Mouse (Mus musculus) retina, adult 2 months (tissue): ENCODE data around the gene Olfr1263.

Experiments
- DNase-seq: peaks from one replicate; pipeline ENCODE4 v3.0.0-alpha.2; 2012; ENCODE audit warnings: low read depth, low spot score

Olfr1263 gene

DNA sequence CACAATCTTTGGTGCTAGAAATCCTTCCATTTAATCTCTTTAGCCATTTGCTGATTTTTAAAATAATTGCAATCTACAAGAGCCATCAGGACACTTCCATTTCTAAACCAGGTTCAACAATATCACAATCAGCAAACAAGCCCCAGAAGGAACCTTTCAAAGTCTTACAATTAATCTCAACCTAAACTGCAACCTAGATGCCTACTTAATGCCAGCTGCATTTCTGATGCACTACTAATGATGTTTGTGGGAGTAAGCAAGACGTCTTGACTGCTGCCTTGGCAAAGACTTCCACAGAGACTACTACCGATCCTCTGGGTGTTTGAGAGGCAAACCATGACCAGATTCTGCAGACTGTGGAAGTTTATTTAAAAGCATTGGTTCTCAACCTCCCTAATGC is at the start of gene Olfr1263:
TSS of gene Olfr1263 (plus strand) at position 301 of the 400 bp plus-strand sequence.
- DNase-seq, result no peak

DNA sequence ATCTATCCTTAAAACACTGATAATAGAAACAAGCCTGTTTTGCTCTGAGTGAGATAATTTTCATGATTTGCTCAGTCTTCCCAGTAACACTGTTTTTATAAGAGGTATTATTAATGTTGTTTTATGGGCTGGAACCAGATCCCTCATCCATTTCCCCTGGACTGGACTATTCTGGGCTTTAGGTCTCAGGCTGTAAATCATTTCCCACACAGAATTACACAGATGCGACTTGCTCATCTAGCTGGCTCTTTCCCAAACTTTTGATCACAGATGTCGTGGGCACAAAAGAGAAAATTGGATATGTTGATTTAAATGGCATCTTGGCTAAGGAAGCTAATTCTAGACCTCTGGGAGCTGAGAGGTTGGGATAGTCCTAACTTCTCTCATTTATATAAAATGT is 37.7 kb upstream of the Olfr1263 start, which contains the start of gene Olfr1260:
TSS of gene Olfr1260 (plus strand) at position 157 of the 400 bp plus-strand sequence.
- DNase-seq, result no peak

DNA sequence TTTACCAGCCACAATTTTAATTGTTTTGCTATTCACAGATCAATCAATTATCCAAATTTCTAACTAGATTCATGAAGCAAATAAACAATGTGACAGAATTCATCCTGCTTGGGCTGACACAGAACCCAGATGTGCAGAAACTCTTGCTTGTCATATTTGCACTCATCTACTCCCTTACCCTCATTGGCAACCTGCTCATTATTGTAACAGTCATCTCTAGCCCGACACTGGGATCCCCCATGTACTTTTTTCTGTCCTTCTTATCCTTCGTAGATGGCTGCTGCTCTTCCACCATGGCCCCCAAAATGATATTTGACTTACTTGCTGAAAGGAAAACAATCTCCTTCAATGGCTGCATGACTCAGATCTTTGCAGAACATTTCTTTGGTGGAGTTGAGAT is 34.2 kb upstream of the Olfr1263 start:
- no peak for DNase-seq

DNA sequence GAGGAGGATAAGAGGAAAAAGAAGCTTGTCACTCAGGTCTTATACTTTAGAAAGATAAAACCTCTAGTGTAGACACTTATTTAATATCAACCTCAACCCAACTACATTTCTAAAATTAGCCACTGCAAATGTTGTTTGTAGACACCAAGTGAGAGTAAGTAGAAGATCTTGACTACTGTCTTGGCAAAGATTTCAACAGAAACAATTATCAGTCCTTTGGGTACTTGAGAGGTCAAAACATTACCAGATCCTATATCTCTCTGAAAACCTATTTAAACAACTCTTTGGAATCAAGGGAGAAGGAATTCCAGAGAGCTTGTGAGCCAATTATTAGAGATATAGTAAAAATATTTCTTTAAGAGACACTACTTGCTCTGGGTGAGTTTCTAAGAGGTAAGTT is 21.0 kb upstream of the Olfr1263 start, which contains the start of gene Olfr1261:
TSS of gene Olfr1261 (plus strand) at position 301 of the 400 bp plus-strand sequence.
- DNase-seq, result no peak

DNA sequence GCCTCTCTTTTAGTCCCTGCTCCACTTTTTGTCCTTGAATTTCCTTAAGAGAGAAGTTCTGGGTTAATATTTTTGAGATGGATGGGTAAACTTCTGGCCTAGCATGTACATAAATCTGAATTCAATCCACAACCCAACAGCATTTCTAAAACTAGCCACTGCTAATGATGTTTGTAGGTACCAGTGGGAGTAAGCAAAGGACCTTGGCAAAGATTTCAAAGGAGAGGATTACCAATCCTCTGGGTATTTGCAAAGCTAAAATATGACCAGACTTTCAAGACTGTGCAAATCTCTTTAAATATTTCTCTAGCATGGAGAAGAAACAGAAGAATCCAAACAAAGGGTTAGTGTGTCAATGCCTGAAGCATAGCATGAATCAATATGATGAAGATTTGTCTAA is 12.1 kb upstream of the Olfr1263 start, which contains the start of gene Olfr1262:
TSS of gene Olfr1262 (plus strand) at position 301 of the 400 bp plus-strand sequence.
- DNase-seq, result no peak

DNA sequence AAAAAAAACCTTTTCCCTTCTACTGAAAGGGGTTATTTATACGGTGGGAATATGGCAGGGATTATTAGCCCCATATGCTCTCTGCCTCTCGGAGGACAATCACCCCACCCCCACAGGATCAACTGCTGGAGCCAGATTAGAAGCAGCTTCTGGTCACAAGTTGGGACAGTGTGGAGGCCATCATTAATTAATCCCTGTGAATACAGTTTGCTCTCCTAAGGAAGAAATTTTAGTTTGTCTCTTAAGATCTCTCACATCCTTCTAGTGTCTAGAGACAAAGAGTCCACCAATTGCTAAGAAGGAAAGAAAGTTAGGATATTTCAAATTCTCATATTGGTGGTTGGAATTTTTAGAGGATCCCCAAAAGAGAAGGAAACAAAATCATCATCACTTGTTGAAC is 13.5 kb downstream of the Olfr1263 start, which contains the start of gene Olfr1264:
TSS of gene Olfr1264 (minus strand) at position 101 of the 400 bp plus-strand sequence.
- DNase-seq, result no peak

DNA sequence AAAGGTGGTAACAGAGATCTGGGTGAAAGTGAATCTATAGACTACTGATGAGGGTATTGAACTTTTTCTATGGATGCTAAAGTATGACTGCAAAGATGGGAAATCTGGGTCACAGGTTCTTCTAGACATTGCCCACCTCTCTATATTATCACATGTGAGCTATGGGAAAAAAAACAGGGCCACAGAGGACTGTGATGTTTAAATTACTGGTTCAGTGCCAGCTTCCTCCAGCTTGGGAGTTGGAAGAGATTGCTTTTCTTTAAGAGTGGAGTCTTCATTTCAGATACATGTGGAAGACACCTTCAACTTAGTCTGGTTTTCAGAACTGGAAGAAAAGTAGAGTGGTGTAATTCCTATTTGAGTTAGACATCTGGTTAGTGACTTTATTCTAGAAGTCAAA is 23.1 kb downstream of the Olfr1263 start, which contains the start of gene Olfr1265:
TSS of gene Olfr1265 (plus strand) at position 301 of the 400 bp plus-strand sequence.
- no peak for DNase-seq

DNA sequence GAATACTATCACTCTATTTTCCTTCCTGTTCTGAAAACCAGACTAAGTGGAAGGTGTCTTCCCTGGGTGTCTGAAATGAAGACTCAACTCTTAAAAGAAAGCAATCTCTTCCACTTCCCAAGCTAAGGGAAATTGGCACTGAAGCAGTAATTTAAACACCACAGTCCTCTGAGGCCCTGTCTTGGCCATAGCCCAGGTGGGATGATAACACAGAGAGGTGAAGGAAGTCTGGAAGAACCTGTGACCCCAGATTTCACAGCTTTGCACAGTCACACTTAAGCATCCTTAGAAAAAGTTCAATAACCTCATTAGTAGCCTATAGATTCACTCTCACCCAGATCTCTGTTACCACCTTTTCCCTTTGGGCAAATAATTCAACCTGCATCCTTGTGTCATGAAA is 51.6 kb downstream of the Olfr1263 start, which contains the start of gene Olfr140:
TSS of gene Olfr140 (minus strand) at position 101 of the 400 bp plus-strand sequence.
- no peak for DNase-seq
